Mouse (Mus musculus): Measurements from ENCODE around the gene Ffar2.

DNA sequence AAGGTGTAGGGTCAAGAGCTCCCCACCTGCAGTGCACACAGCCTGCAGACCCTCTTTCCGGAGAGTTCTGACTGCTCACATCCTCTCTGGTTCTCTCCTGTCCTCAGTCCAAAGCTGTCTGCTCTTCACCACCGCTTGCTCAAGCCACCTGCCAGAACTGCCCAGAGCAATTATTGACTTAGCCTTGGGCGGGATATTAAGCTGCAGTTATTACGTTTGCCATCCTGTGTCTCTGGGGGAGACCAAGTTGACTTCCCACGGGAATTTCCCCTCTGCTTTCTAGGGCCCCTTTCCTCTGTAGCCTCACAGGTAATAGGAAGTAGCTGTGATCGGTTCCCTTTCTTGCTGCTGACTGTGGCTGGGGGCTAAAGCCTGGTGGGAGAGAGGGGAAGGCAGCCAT, 3.4 kb downstream of the Ffar2 start:
- TF ChIP-seq CTCF (IDR thresholded peaks at IDR 0.05; ENCODE audit: low read depth, low read length) (no peak), GATA1 (IDR thresholded peaks at IDR 0.05; ENCODE audit: borderline replicate concordance, low read length) (no peak), TAL1 (conservative IDR thresholded peaks at IDR 0.05; ENCODE audit: low read depth, low read length) (no peak)
